Mouse (Mus musculus): ENCODE results near the gene Il17rb.

GRCm38 (mm10) chr14:29998747-29999474 lies 9.8 kb downstream of the Il17rb start:
- TF ChIP-seq POLR2A (IDR thresholded peaks at IDR 0.05; ENCODE audit: extremely low read depth, insufficient read depth, low read length), result peak; percentile 43; the same call in 1 of the 2 replicates
- TF ChIP-seq CTCF (IDR thresholded peaks at IDR 0.05; ENCODE audit: extremely low read depth, insufficient read depth, low read length), result no peak
